Mouse (Mus musculus) fat pad, adult 2 months (tissue): ENCODE data around the gene Prkcsh.

Experiments
- DNase-seq: peaks from one replicate; pipeline ENCODE4 v3.0.0-alpha.2; 2011; ENCODE audit warnings: low read depth, low spot score; ENCODE audit errors: extremely low read depth

Prkcsh gene

DNA sequence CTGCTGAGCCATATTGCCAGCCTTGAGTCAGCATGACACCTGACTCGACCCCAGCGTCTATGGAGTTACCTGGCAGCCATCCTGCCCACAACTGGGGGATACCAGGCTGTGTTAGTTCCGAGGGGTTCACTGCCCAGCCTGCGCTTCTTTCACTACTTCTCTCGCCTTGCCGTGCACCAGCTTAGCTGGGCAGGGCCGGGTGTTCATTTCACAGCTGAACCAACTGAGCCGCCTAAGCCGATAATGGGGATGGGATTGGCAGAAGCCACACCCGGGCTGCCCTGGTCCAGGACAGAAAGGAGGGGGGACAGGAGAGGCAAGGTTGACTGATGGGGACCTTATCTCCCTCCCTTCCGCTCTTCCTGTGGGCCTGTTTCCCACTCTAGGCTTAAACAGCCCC is 46.7 kb downstream of the Prkcsh start:
- DNase-seq = no peak

DNA sequence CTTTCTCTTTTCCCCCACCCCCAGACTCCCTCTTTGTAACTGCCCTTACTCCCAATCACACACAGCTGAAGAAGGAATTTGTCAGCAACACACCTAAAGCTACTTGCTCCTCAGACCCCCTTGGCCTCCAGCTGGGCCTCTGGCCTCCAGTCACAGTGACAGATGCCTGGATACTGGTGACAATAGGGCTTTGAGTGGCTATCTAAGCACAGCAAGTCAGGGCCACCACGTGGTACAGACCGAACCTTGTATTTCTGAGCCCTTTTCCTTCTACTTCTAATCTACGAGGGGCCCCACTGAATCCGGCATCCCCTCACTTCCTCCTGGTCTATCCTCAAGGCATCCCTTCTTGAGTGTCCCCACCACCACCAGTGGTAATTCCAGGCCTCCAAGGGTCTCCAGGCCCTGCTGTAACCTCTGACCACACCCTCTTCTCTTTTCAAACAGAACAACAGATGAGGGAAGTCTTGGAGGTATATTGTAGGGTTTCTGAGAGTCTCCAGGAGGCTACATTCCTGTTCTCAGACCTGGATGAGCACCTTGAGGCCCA is 47.2 kb downstream of the Prkcsh start:
- DNase-seq = no peak

DNA sequence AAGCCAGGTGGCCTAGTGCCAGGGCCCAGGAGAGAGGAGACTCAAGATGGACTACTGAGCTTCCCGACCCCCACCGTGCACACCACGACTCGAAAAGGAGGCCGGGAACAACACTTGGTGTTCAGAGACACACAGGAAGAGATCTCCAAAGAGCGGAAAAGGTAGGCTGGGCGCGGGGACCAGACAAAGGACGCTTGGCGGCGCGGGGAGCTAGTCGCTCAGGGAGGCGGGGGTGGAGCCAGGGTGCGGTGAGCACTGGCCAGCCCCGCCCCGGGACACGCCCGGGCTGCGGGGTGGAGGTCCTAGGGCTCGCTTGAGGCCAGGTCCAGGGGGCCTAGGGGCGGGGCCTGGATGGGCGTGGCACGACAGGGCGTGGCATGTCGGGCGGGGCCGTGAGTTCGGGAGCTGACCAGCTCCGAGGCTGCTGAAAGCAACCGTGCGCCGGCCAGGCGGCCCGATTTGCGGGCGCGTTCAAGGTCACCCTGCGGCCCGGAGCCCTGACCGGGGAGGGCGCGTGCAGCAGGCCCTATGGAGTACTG is 47.8 kb downstream of the Prkcsh start:
- no peak for DNase-seq

DNA sequence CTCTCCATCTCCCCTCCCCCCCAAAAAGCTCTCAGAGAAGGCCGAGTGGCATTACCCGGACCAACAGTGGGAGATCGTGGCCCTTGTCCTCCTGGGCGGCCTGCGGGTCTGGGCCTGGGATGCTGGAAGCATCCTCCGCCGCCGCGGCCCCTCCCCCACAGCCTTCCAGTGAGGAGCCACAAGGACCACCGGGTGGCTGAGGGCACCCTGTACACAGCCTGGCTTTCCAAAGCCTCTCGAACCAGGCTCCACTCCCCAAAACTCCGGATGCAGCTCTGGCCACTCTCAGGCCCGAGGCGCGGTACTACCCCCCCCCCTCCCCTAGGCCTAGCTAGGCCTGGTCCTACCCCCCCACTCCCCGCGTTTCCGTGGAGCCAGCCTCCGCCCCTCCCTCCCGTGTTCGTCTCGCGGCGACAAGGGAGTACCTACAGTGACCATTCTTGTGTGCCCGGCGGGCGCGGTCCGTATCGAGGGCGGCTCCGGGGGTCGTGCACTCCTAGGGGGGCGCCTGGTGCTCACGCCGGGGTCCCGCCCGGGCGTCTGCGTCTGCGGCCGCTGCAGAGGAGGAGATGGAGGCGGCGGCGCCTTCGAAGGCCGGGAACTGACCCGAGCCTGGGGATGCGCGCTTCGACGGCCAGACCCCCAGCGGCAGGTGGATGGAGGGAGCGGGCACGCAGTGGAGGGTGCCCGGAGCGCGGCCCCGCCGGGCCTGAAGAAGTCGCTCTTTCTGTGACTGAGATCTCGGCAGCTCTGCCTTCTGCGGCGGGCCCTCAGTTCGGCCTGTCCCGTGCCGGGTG is 48.8 kb downstream of the Prkcsh start:
- no peak for DNase-seq

DNA sequence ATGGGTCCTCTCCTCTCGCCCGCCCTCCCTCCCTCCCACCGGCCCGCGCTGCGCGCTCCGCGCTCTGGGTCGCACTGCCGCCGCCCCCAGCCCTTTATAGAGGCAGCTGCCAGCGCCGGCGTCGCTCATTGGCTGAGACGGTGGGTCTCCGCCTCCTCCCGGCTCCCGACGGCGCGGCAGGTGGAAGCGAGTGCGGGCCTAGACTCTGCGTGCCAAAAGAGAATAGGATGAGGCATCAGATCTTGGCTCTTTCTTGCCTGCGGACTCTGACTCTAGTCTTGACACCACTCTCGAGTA is 49.3 kb downstream of the Prkcsh start, which contains the start of gene Elavl3:
Elavl3 (minus strand) TSS at position 66 of the 297 bp plus-strand sequence.
- no peak for DNase-seq

DNA sequence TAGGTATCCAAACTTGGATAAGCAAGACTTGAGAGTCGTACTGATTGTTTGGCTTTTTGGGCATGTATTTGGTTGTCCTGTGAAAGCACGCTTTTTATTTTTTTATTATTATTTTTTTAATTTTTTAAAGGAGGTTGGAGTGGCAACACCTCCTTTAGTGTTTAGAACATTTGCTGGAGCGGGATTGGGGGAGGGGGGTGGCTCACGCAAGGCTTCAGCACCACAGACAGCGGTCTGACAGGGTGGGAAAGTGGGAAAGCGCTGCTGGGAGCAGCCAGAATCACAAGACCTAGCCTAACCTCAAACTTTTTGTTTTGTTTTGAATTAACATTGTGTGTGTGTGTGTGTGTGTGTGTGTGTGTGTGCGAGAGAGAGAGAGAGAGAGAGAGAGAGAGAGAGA is 51.1 kb downstream of the Prkcsh start:
- no peak for DNase-seq

DNA sequence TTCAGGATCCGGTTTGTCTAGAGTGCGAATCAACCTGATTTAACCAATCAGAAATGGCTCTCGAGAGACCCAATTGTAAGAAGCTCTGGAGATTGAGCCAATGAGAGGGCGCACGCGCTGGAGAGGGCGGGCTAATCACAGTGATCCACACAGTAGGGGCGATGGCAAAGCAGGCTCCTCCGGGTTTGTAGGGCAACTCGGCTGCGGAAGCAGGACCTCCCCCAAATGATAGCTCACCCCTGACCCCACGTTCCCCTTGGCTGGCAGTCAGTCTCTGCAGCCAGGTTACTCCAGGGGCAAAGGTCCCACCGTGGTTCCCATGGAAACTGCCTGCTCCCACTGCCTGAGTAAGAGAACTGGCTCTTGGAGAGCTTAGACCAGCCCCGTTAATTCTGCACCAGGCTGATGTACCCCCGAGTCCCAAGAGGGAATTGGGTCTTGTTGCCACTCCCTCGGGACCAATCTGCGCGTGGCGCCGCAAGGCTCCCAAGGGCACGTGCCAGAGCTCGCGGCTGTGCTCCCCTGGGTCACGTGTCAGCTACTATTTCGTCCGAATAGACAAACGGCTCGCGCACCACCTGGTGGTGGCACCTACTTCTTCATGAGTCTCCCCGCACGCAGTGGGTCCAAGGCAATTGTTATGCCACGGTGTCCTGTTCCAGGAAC is 51.9 kb downstream of the Prkcsh start:
- no peak for DNase-seq

DNA sequence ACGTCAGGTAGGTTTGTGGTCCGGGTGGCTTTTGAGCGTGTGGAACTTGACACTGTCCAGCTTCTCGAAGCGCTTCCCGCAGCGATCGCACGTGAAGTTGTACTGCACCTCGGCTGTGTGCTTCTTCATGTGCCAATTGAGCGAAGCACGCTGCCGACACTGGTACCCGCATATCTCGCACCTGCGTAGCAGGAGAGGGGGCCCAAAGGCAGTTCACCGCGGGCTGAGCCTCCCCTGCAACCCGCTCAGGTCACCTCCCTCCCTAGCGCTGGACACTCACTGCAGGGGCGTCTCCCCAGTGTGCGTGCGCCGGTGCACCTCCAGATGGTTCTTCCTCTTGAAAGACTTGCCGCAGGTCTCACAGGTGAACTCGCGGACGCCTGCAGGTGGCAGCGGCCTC is 53.1 kb downstream of the Prkcsh start:
- no peak for DNase-seq

DNA sequence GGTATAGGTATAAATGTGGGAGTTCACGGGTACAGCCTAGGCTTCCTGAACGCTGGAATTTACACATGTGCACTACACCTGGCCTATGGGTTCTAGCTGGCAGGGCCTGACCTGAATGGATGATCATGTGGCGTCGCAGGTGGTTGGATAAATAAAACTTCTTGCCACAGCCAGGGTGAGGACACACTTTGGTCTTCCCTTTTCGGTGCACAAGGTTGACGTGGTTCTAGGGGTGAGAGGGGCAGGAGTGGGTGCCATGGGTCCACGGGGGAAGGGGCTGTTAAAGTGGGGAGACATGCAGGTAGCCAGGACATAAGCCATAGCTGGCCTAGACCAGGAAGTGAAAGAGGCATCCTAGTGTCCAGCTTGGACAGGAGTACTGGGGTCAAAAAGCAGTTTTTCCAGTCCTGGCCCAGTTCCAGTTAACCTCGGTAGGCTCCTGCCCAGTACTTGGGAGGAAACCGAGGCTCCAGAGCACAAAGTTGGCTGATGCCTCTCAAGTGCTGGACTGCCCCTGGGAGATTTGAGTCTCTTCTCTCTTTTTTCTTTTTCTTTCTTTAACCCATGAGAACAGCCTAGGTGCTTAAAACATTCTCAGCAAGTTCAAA is 53.8 kb downstream of the Prkcsh start:
- no peak for DNase-seq

DNA sequence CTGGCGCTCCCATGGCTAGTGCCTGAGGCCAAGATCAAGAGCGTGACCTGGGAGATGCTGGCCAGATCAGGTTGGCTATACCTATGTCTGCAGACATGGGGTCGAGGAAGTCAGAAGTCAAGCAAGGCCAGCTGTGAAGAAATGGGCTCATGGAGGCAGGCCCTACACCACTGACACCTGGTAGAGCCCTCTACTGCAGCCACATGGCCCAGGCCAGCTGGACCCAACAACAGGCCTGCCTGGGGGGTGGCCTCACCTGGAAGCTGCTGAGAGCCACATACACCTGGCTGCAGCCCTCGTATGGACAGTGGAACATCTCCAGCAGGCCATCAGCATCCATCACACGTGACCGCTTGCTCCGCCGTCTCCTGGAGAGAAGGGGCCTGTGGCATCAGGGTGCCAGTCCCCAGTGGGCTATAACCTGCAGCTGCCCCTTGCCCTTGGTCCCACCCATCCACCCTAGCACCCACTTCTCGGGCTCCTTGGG is 54.5 kb downstream of the Prkcsh start:
- DNase-seq = no peak

DNA sequence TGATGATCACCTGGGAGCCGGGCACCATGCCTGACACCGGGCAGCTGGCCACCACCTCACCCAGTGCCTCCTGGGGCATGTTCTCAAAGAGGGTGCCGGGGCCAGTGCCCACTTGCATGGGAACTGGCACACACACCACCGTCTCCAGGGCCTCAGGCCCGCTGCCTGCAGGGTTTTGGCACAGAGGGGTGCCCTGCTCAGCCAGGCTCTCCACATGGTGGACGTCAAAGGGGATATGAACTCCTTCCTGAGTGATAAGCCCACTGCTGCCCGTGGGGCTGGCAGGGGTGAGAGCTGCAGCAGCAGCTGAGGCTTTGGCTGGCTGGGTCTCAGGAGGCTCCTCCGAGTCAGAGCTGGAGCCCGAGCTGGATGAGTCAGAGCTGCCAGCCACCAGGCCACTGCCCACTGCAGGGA is 55.4 kb downstream of the Prkcsh start:
- DNase-seq = no peak

DNA sequence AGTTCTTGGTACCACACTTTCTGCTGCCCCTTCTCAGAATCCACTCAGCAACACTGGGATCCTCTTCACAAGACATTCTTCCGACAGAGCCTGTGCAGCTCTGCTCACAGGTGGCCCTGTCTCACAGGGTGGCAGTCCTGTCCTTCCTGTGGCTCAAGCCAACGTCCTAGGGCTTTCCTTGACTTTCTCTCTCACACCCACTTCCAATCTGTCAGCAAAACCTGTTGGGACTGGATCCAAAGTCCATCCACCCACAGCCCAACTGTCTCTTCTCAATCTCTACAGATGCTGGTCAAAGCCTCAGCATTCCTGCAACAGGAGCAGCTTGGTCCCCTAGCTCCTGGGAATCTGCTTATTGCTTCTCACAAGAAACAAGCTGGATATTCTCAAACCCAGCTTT is 58.7 kb downstream of the Prkcsh start:
- no peak for DNase-seq
